Mouse (Mus musculus) adrenal gland, adult 2 months (tissue): Measurements from ENCODE around the gene Gm49322. TPM values are rescaled to one million over a fixed set of nuclear protein-coding genes. Genes with fewer than 3 reads are reported as not detected.
"Not testable (repeated sequence)": the region's sequence is repeated elsewhere in the genome, so short reads cannot be mapped to it uniquely, and the experiment has no call there.

Source experiments
- DNase-seq: peaks from one replicate; pipeline ENCODE4 v3.0.0; 2021
- long read RNA-seq: library from polyadenylated mRNA; stranded (forward); transcript quantifications from one replicate; pipeline ENCODE4 v2.0.0, GENCODE M21; 2021
- polyA plus RNA-seq: library from polyadenylated mRNA; depleted of rRNA; stranded (reverse); fragments of >200 nt; gene quantifications from 2 replicates; pipeline ENCODE4 v1.2.3, GENCODE M21; 2012; rRNA removed
- total RNA-seq, 2 experiments: library from RNA; stranded (reverse); gene quantifications; 2 replicates each; pipeline ENCODE4 v1.2.3; 2021

Gene Gm49322
- total RNA-seq (1 to 10 TPM; 1.3 to 1.4 TPM), polyA plus RNA-seq (2.2 and 2.3 TPM in 2 replicates)
- long read RNA-seq, full-length matches to known transcripts: 4 of 4 reads
- long read RNA-seq, partial matches to known transcripts: 0 of 4 reads
- long read RNA-seq, other reads (novel, unspliced or antisense): 0 of 4 reads

GRCm38 (mm10) chr10:80605721-80606120 is at the start of gene Gm49322:
Gene Gm49322 (plus strand): TSS chr10:80606021.
- not testable (repeated sequence) for DNase-seq

- peak; percentile 86 for DNase-seq
These were observed 48.4 kb upstream of the Gm49322 start for GRCm38 (mm10) chr10:80557346-80557965.

- no peak for DNase-seq
These were observed 46.4 kb upstream of the Gm49322 start for GRCm38 (mm10) chr10:80559431-80559830.

GRCm38 (mm10) chr10:80560621-80561020 is 45.2 kb upstream of the Gm49322 start:
- no peak for DNase-seq

GRCm38 (mm10) chr10:80561116-80561944 is 44.5 kb upstream of the Gm49322 start, which contains the start of gene Rexo1:
Gene Rexo1 (minus strand): TSS chr10:80561560.
- DNase-seq: peak; percentile 94

- peak; percentile 84 for DNase-seq
These were observed 39.3 kb upstream of the Gm49322 start for GRCm38 (mm10) chr10:80566375-80567092.

GRCm38 (mm10) chr10:80568876-80569275 is 36.9 kb upstream of the Gm49322 start:
- no peak for DNase-seq

GRCm38 (mm10) chr10:80569664-80570066 is 36.2 kb upstream of the Gm49322 start:
- DNase-seq: peak; percentile 74

- DNase-seq: no peak
These were observed 35.4 kb upstream of the Gm49322 start for GRCm38 (mm10) chr10:80570419-80570818.

GRCm38 (mm10) chr10:80570871-80571836 is 34.7 kb upstream of the Gm49322 start:
- DNase-seq: no peak

- no peak for DNase-seq
These were observed 33.3 kb upstream of the Gm49322 start for GRCm38 (mm10) chr10:80572477-80572876.

- no peak for DNase-seq
These were observed 31.9 kb upstream of the Gm49322 start for GRCm38 (mm10) chr10:80573944-80574343.

GRCm38 (mm10) chr10:80574896-80575295 is 30.9 kb upstream of the Gm49322 start:
- DNase-seq: no peak

- no peak for DNase-seq
These were observed 29.9 kb upstream of the Gm49322 start for GRCm38 (mm10) chr10:80575925-80576324.

GRCm38 (mm10) chr10:80576351-80577194 is 29.2 kb upstream of the Gm49322 start:
- DNase-seq: peak; percentile 79

- peak; percentile 100 for DNase-seq
These were observed 28.4 kb upstream of the Gm49322 start, which contains the start of gene Klf16 for GRCm38 (mm10) chr10:80577195-80578130. Gene Klf16 (minus strand): TSS chr10:80577321.

- DNase-seq: peak; percentile 91
These were observed 27.6 kb upstream of the Gm49322 start for GRCm38 (mm10) chr10:80578131-80578750.

GRCm38 (mm10) chr10:80578911-80579310 is 26.9 kb upstream of the Gm49322 start:
- peak; percentile 71 for DNase-seq
